Mouse (Mus musculus) embryonic fibroblast, embryonic 13.5 days (primary cell): ENCODE measurements around the gene Batf3.

Experiments
- CTCF ChIP-seq: IDR thresholded peaks from 2 replicates; pipeline ENCODE4 v1.5.1; 2011; ENCODE audit warnings: mild to moderate bottlenecking, control low read depth, low read length, moderate library complexity, borderline replicate concordance; ENCODE audit not compliant: insufficient read depth
- POLR2A ChIP-seq: IDR thresholded peaks from 2 replicates; pipeline ENCODE4 v1.6.1; 2011; ENCODE audit warnings: low read depth, mild to moderate bottlenecking, control low read depth, low read length, moderate library complexity

DNA sequence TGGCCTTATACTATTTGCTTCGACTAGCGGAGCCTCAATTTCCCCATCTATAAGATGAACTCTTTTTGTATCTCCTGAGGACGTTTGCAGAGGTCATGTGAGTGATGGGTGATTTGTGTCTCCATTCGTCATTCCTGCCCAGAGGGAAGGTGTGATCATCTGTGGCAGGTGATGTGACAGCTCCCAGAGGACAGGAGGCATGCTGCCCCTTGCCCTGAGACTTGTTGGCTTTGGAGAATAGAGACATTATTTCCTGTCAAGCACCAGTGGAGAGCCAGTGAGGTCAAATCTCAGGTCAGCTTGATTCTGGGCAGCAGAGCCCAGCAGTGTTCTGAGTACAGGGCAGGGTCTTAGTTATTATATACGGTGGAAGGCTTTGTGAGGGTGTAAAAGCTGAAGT is 1.5 kb downstream of the Batf3 start:
- TF ChIP-seq POLR2A: no peak
- no peak for TF ChIP-seq CTCF
